ENCODE assay signal across 13 mouse cellular contexts in the genomic region with DNA sequence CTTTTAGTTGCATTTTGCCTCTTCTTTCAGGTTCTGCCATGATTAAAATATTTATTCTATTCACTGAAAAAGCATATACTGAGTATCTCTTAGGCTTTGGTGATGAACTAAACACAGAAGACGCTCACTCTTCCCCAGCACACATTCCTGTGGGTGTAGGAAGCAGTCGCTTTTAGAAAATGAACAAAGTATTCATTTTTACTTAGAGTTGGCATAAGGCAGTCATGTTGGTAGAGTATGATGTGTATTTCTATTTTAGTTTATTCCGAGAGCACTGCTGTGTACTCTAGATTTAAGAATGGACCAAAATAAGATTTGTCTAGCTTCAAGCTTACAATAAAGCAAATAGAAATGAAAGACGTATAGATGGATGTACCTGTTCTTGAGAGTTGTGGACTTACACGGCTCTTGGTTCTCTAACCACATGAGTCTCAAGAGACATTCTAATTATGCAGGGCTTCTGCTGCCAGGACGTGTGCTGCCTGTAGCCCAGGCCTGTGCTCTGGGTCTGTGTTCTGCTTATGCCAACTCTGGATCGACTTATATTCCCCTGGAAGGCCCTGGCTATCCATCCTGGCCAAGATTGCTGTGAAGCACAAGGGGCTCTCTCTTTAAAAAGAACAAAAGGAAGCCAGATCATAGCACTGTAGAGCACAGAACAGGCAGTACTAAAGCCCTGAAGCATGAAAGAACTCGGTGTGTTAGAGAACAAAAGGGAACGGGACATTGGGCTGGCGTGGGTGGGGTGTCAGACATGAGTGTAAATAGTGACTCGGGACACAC.
DNase-seq lines count a peak whose midpoint lies in the region; ATAC-seq lines count a peak whose summit lies in the region.
"Had no signal": no experiment of that assay in that cellular context is flagged by ENCODE, and none has a peak within 500 bp of the region (broad histone marks: within the 10 kb centered on the region; RNA-seq: fewer than 3 reads in every experiment).

No protein-coding gene starts in this region.

- peak; percentile 95 for ATAC-seq in frontal cortex, adult (ENCODE audit: low TSS enrichment)

- intact Hi-C loops in heart, postnatal 36 days (cut with DNase I) = no loop called here

- no peak for DNase-seq in frontal cortex, postnatal 25 days (ENCODE audit: low spot score in 2 of 2)
- DNase-seq in lung, postnatal 36 days = peak; percentile 61
- DNase-seq in lung, postnatal 14 days = no peak
- peak; percentile 84 for DNase-seq in layer of hippocampus, adult 9-11 months
- peak; percentile 10 to 19 for DNase-seq in spleen, postnatal 14 days (ENCODE audit: low spot score in 2 of 2)
- DNase-seq in heart, postnatal 36 days = no peak
- no peak for DNase-seq in heart, adult 18-20 months
- DNase-seq: adrenal gland, postnatal 25 days; heart, postnatal 10 days; kidney, adult 2 months; liver, embryonic 13.5 days; thymus, postnatal 25 days had no signal

Comparison
In these comparisons a context has a peak if more than half of its experiments do, and no peak if none do; other contexts are left out.
1. DNase-seq: peak in lung, postnatal 36 days (single experiment), layer of hippocampus, adult 9-11 months (single experiment) and spleen, postnatal 14 days (2 of 2); none in frontal cortex, postnatal 25 days (0 of 2), lung, postnatal 14 days (single experiment), heart, postnatal 36 days (0 of 2) and heart, adult 18-20 months (0 of 2).